Mouse (Mus musculus) midbrain, embryonic 14.5 days (tissue): ENCODE measurements at regions not wholly inside any gene's neighbourhood (a gene's known extent, or its start where the extent isn't known, plus 50 kb on each side); places are given as distances from the start of the nearest gene placed in this dataset.
"Not testable (repeated sequence)": the region's sequence is repeated elsewhere in the genome, so short reads cannot be mapped to it uniquely, and the experiment has no call there.

ENCODE experiments used
- ATAC-seq: fragments of 200-750 bp; cut with Nextera tagmentation; 2 replicates; pipeline ENCODE4 v1.8.0; 2017; ENCODE audit warnings: moderate number of reproducible peaks, moderate library complexity; ENCODE audit not compliant: low FRiP score, low TSS enrichment
- DNase-seq: peaks from one replicate; pipeline ENCODE4 v3.0.0-alpha.2; 2015
- H3K27ac ChIP-seq: fragments of 300-500 bp; sonication (generic); replicated peaks from 2 replicates; pipeline ENCODE4 v1.5.1; 2014; ENCODE audit warnings: mild to moderate bottlenecking, low read depth, low read length, moderate library complexity
- H3K27me3 ChIP-seq: fragments of 300-500 bp; sonication (generic); 2 replicates; pipeline ENCODE4 v1.6.1; 2014; ENCODE audit warnings: low read length, control low read depth, mixed read lengths; ENCODE audit not compliant: control insufficient read depth, insufficient read depth
- H3K36me3 ChIP-seq: fragments of 300-500 bp; sonication (generic); 2 replicates; pipeline ENCODE4 v1.6.1; 2014; ENCODE audit warnings: low read length, control low read depth; ENCODE audit not compliant: control insufficient read depth, insufficient read depth
- H3K4me1 ChIP-seq: fragments of 300-500 bp; sonication (generic); 2 replicates; pipeline ENCODE4 v1.6.1; 2014; ENCODE audit warnings: mild to moderate bottlenecking, antibody characterized with exemption, low read length, control low read depth; ENCODE audit not compliant: control insufficient read depth, insufficient read depth
- H3K4me2 ChIP-seq: fragments of 300-500 bp; sonication (generic); 2 replicates; pipeline ENCODE4 v1.6.1; 2014; ENCODE audit warnings: mild to moderate bottlenecking, low read length, moderate library complexity
- H3K4me3 ChIP-seq: fragments of 300-500 bp; sonication (generic); replicated peaks from 2 replicates; pipeline ENCODE4 v1.5.1; 2014; ENCODE audit warnings: low read depth, low read length
- H3K9ac ChIP-seq: fragments of 300-500 bp; sonication (generic); replicated peaks from 2 replicates; pipeline ENCODE4 v1.6.1; 2014; ENCODE audit warnings: mild to moderate bottlenecking, low read length, moderate library complexity
- H3K9me3 ChIP-seq: fragments of 300-500 bp; sonication (generic); 2 replicates; pipeline ENCODE4 v1.6.1; 2016; ENCODE audit warnings: low read length, control low read depth, mixed read lengths; ENCODE audit not compliant: control insufficient read depth
- WGBS: fragments of 180-500 bp; shearing (Covaris S2); extraction: QIAGEN DNeasy Blood & Tissue Kit; methylation state at CpG from one replicate; pipeline ENCODE4 v1.1.7; 2014; 5-methylcytosine and 5-hydroxymethylcytosine counted together

- not testable (repeated sequence) for H3K27ac ChIP-seq, H3K27me3 ChIP-seq, ATAC-seq, H3K36me3 ChIP-seq, H3K4me1 ChIP-seq, H3K9me3 ChIP-seq, H3K4me3 ChIP-seq, DNase-seq, H3K9ac ChIP-seq, H3K4me2 ChIP-seq
- WGBS, result 91% methylated on average over 7 of the region's 7 CpGs
Measured at GRCm38 (mm10) chr10:103507051-103507450, 139.5 kb downstream of the Slc6a15 start.

- Histone ChIP-seq H3K9ac (no peak overlapping the region), H3K36me3 (no peaks in the 10 kb centered on the region), H3K27me3 (no peaks in the 10 kb centered on the region), H3K27ac (no peak overlapping the region), H3K4me3 (no peak overlapping the region), H3K9me3 (no peaks in the 10 kb centered on the region), H3K4me1 (no peaks in the 10 kb centered on the region), H3K4me2 (no peak overlapping the region)
- DNase-seq (no peak), ATAC-seq (no peak)
- 96% methylated on average over 2 of the region's 2 CpGs for WGBS
Measured at GRCm38 (mm10) chr10:103544502-103544901, 176.9 kb downstream of the Slc6a15 start.

GRCm38 (mm10) chr10:103549510-103549909 is 181.9 kb downstream of the Slc6a15 start:
- WGBS, result 86% methylated on average over 2 of the region's 2 CpGs
- no peak for ATAC-seq
- no peak overlapping the region for H3K4me3 ChIP-seq
- H3K36me3 ChIP-seq, result no peaks in the 10 kb centered on the region
- no peak overlapping the region for H3K9ac ChIP-seq
- H3K9me3 ChIP-seq, result no peaks in the 10 kb centered on the region
- DNase-seq, result no peak
- H3K27ac ChIP-seq, result no peak overlapping the region
- no peak overlapping the region for H3K4me2 ChIP-seq
- no peaks in the 10 kb centered on the region for H3K27me3 ChIP-seq
- no peaks in the 10 kb centered on the region for H3K4me1 ChIP-seq

- no peaks in the 10 kb centered on the region for H3K36me3 ChIP-seq
- DNase-seq (no peak), ATAC-seq (no peak)
- no peaks in the 10 kb centered on the region for H3K9me3 ChIP-seq
- H3K4me3 ChIP-seq, result no peak overlapping the region
- no peaks in the 10 kb centered on the region for H3K27me3 ChIP-seq
- no peak overlapping the region for H3K9ac ChIP-seq
- no peaks in the 10 kb centered on the region for H3K4me1 ChIP-seq
- 66% methylated on average over 3 of the region's 3 CpGs for whole genome bisulfite sequencing
- no peak overlapping the region for H3K27ac ChIP-seq
- H3K4me2 ChIP-seq, result no peak overlapping the region
Measured at GRCm38 (mm10) chr10:103585097-103585496, 217.5 kb downstream of the Slc6a15 start.

DNA sequence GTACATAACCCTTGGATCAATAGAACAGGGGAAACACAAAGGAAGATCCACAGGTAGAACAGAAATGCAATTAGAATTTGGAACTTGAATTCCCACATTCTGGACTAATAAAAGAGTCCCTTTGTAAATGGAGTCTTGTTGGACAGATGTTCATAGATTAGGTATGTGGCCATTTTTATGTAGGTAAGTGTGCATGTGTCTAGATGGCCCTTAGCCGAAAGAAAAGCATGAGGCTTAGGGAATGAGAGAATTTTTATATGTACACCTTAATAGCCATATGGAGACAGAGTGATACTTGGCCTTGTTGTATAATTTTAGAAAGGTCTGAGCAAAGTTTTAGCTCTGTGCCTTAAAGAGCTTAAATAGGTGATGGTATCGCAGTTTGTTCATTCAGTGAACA is 217.9 kb downstream of the Slc6a15 start:
- no peaks in the 10 kb centered on the region for H3K27me3 ChIP-seq
- no peak for DNase-seq
- WGBS, result 92% methylated on average over 2 of the region's 2 CpGs

GRCm38 (mm10) chr10:103591985-103592384 is 224.4 kb downstream of the Slc6a15 start:
- Histone ChIP-seq H3K27me3 (no peaks in the 10 kb centered on the region), H3K4me3 (no peak overlapping the region), H3K9ac (no peak overlapping the region), H3K9me3 (no peaks in the 10 kb centered on the region), H3K4me2 (no peak overlapping the region), H3K4me1 (no peaks in the 10 kb centered on the region), H3K36me3 (no peaks in the 10 kb centered on the region), H3K27ac (no peak overlapping the region)
- 95% methylated on average over 2 of the region's 2 CpGs for WGBS
- DNase-seq (no peak), ATAC-seq (no peak)

More for the DNA sequence above, 217.9 kb downstream of the Slc6a15 start:
- Histone ChIP-seq H3K9me3 (no peaks in the 10 kb centered on the region), H3K4me3 (no peak overlapping the region), H3K27ac (no peak overlapping the region), H3K4me2 (no peak overlapping the region), H3K36me3 (no peaks in the 10 kb centered on the region), H3K9ac (no peak overlapping the region), H3K4me1 (no peaks in the 10 kb centered on the region)
- ATAC-seq, result no peak

DNA sequence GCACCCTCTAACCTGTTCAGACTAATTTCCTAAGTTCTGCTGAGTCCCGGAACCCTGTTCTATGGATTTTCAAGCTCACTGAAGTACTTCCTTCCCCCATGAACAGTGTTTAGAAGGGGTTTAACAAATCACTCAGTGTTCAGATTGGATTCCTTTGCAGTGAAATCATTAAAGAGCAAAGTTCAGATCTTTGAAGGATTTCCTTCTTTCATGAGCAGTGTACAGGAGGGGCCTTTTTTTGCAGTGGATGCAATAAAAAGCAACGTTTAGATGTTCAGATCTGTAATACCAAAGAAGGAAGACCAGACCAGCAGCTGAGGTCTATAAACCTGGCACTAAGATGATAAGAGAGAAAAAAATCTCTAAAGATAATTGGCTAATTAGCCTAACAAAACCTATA is 273.6 kb downstream of the Slc6a15 start:
- H3K36me3 ChIP-seq, result no peaks in the 10 kb centered on the region
- no peaks in the 10 kb centered on the region for H3K9me3 ChIP-seq
- H3K4me1 ChIP-seq, result no peaks in the 10 kb centered on the region
- H3K27ac ChIP-seq, result no peak overlapping the region
- no peak overlapping the region for H3K9ac ChIP-seq
- H3K4me3 ChIP-seq, result no peak overlapping the region
- ATAC-seq, result no peak
- no peak overlapping the region for H3K4me2 ChIP-seq
- no peaks in the 10 kb centered on the region for H3K27me3 ChIP-seq
- no peak for DNase-seq
- WGBS, result 80% methylated on average over 2 of the region's 2 CpGs

- DNase-seq (no peak), ATAC-seq (no peak)
- no peak overlapping the region for H3K4me3 ChIP-seq
- H3K27me3 ChIP-seq, result no peaks in the 10 kb centered on the region
- no peaks in the 10 kb centered on the region for H3K9me3 ChIP-seq
- H3K27ac ChIP-seq, result no peak overlapping the region
- WGBS, result 71% methylated on average over 3 of the region's 3 CpGs
- H3K4me1 ChIP-seq, result no peaks in the 10 kb centered on the region
- no peaks in the 10 kb centered on the region for H3K36me3 ChIP-seq
- H3K4me2 ChIP-seq, result no peak overlapping the region
- H3K9ac ChIP-seq, result no peak overlapping the region
Measured at GRCm38 (mm10) chr10:103649848-103650247, 282.3 kb downstream of the Slc6a15 start.

GRCm38 (mm10) chr10:103673081-103673480 is 305.5 kb downstream of the Slc6a15 start:
- no peak for ATAC-seq
- Histone ChIP-seq H3K4me1 (no peaks in the 10 kb centered on the region), H3K36me3 (no peaks in the 10 kb centered on the region), H3K4me3 (no peak overlapping the region), H3K9me3 (no peaks in the 10 kb centered on the region), H3K27me3 (no peaks in the 10 kb centered on the region), H3K4me2 (no peak overlapping the region), H3K9ac (no peak overlapping the region), H3K27ac (no peak overlapping the region)
- WGBS, result 84% methylated on average over 3 of the region's 3 CpGs
- DNase-seq, result no peak
